In genomic region chr5:124814797-124815196, GRCm38 (mm10) we compare ENCODE assay signal across 19 mouse cellular contexts. TPM values are rescaled to one million over a fixed set of nuclear protein-coding genes. Genes with fewer than 3 reads are reported as not detected.
DNase-seq lines count a peak whose midpoint lies in the region; ATAC-seq and TF ChIP-seq lines count a peak whose summit lies in the region.
"Had no signal": no experiment of that assay in that cellular context is flagged by ENCODE, and none has a peak within 500 bp of the region (broad histone marks: within the 10 kb centered on the region; RNA-seq: fewer than 3 reads in every experiment).

No protein-coding gene starts in this region.

- H3K4me3 ChIP-seq in hindbrain, postnatal 0 days (ENCODE audit: low read length) = no peak overlapping the region
- no peak overlapping the region for H3K4me3 ChIP-seq in hindbrain, embryonic 14.5 days (replicated peaks; ENCODE audit: low read length)
- H3K4me3 ChIP-seq in forebrain, postnatal 0 days (ENCODE audit: low read depth, low read length) = no peak overlapping the region
- H3K4me3 ChIP-seq: hindbrain, embryonic 15.5 days; neural tube, embryonic 12.5 days had no signal

- DNase-seq in hindbrain, postnatal 0 days (ENCODE audit: low spot score) = peak; percentile 46
- DNase-seq in hindbrain, embryonic 14.5 days (ENCODE audit: low spot score) = no peak
- peak; percentile 23 for DNase-seq in 3T3-L1 (ENCODE audit: low read depth, low spot score)
- DNase-seq in cerebellum, postnatal 25 days = peak; percentile 89 to 90
- DNase-seq in adrenal gland, postnatal 36 days = no peak
- DNase-seq in forebrain, postnatal 0 days = no peak
- DNase-seq in thymus, postnatal 10 days (ENCODE audit: low spot score in 2 of 2) = no peak
- DNase-seq: embryo, embryonic 11 days; kidney, adult 8-10 months; lung, postnatal 4 days; midbrain, embryonic 14.5 days; retina, postnatal 1 day; thymus, postnatal 25 days had no signal

- H3K4me2 ChIP-seq in hindbrain, postnatal 0 days (ENCODE audit: low read depth, low read length) = no peak overlapping the region
- no peak overlapping the region for H3K4me2 ChIP-seq in hindbrain, embryonic 14.5 days (replicated peaks)
- no peak overlapping the region for H3K4me2 ChIP-seq in forebrain, postnatal 0 days (ENCODE audit: low read depth)
- H3K4me2 ChIP-seq: hindbrain, embryonic 15.5 days; neural tube, embryonic 12.5 days had no signal

- no peak overlapping the region for H3K27ac ChIP-seq in hindbrain, postnatal 0 days
- no peak overlapping the region for H3K27ac ChIP-seq in hindbrain, embryonic 14.5 days
- no peak overlapping the region for H3K27ac ChIP-seq in forebrain, postnatal 0 days (ENCODE audit: low read depth, low read length)
- H3K27ac ChIP-seq: hindbrain, embryonic 15.5 days; liver, embryonic 14.5 days; neural tube, embryonic 12.5 days had no signal

- no peaks in the 10 kb centered on the region for H3K9me3 ChIP-seq in hindbrain, postnatal 0 days (ENCODE audit: low read length)
- no peaks in the 10 kb centered on the region for H3K9me3 ChIP-seq in hindbrain, embryonic 14.5 days (ENCODE audit: control insufficient read depth, low read length)
- H3K9me3 ChIP-seq in forebrain, postnatal 0 days (ENCODE audit: low read length) = 0 out of 2 replicates have a peak, but pooled peaks cover 2% of the 10 kb centered on the region
- H3K9me3 ChIP-seq: hindbrain, embryonic 15.5 days had no signal

- WGBS in hindbrain, postnatal 0 days = 43% methylated on average over 5 of the region's 5 CpGs
- WGBS in hindbrain, embryonic 14.5 days = 65% methylated on average over 5 of the region's 5 CpGs
- WGBS in forebrain, postnatal 0 days = 61% methylated on average over 5 of the region's 5 CpGs

- ATAC-seq in hindbrain, postnatal 0 days = peak; percentile 73; the same call in 1 of the 2 replicates
- ATAC-seq in hindbrain, embryonic 14.5 days (ENCODE audit: low FRiP score) = no peak
- ATAC-seq in cerebellum, adult (ENCODE audit: insufficient number of reproducible peaks, low FRiP score, low TSS enrichment) = peak; percentile 92
- no peak for ATAC-seq in forebrain, postnatal 0 days
- ATAC-seq: activated CD4-positive, CD25-positive, alpha-beta regulatory T cell, adult 4 months had no signal

- no peaks in the 10 kb centered on the region for H3K4me1 ChIP-seq in hindbrain, postnatal 0 days (ENCODE audit: insufficient read depth, low read length)
- no peaks in the 10 kb centered on the region for H3K4me1 ChIP-seq in hindbrain, embryonic 14.5 days (replicated peaks; ENCODE audit: control insufficient read depth, insufficient read depth, low read length)
- no peaks in the 10 kb centered on the region for H3K4me1 ChIP-seq in forebrain, postnatal 0 days (ENCODE audit: insufficient read depth)
- H3K4me1 ChIP-seq: hindbrain, embryonic 15.5 days; neural tube, embryonic 12.5 days had no signal

- no peak overlapping the region for H3K9ac ChIP-seq in hindbrain, postnatal 0 days (replicated peaks; ENCODE audit: low read length)
- no peak overlapping the region for H3K9ac ChIP-seq in hindbrain, embryonic 14.5 days
- no peak overlapping the region for H3K9ac ChIP-seq in forebrain, postnatal 0 days
- H3K9ac ChIP-seq: hindbrain, embryonic 15.5 days; liver, embryonic 14.5 days; neural tube, embryonic 12.5 days had no signal

- TF ChIP-seq CTCF in hindbrain, postnatal 0 days (IDR thresholded peaks at IDR 0.05; ENCODE audit: low read depth) = no peak
- TF ChIP-seq CTCF in forebrain, postnatal 0 days (IDR thresholded peaks at IDR 0.05; ENCODE audit: low read depth) = no peak

- no peaks in the 10 kb centered on the region for H3K27me3 ChIP-seq in hindbrain, postnatal 0 days (ENCODE audit: insufficient read depth, low read length)
- no peaks in the 10 kb centered on the region for H3K27me3 ChIP-seq in hindbrain, embryonic 14.5 days (ENCODE audit: control insufficient read depth, insufficient read depth, low read length)
- no peaks in the 10 kb centered on the region for H3K27me3 ChIP-seq in forebrain, postnatal 0 days (ENCODE audit: insufficient read depth, low read length)
- H3K27me3 ChIP-seq: hindbrain, embryonic 15.5 days; neural tube, embryonic 12.5 days had no signal

- no peaks in the 10 kb centered on the region for H3K36me3 ChIP-seq in hindbrain, postnatal 0 days (ENCODE audit: insufficient read depth, low read length)
- no peaks in the 10 kb centered on the region for H3K36me3 ChIP-seq in hindbrain, embryonic 14.5 days (replicated peaks; ENCODE audit: control insufficient read depth, insufficient read depth)
- H3K36me3 ChIP-seq in forebrain, postnatal 0 days (ENCODE audit: insufficient read depth) = no peaks in the 10 kb centered on the region
- H3K36me3 ChIP-seq: G1E; hindbrain, embryonic 15.5 days; neural tube, embryonic 12.5 days had no signal

RNA-seq across cellular contexts. Expression of gene Ccdc92, which starts 47.4 kb away (rescaled TPM):
- 43.2 and 48.5 TPM in 2 replicates for total RNA-seq in hindbrain, postnatal 0 days (2014; rRNA removed)
- polyA plus RNA-seq in hindbrain, postnatal 0 days (2015; fragmentation: Nextera tagmentation; extraction: Ambion mirVana) = 43.7 and 49.4 TPM in 2 replicates
- 39.4 and 45.2 TPM in 2 replicates for polyA plus RNA-seq in hindbrain, embryonic 14.5 days (2014; fragmentation: Nextera tagmentation; extraction: Ambion mirVana)
- 1 to 10 TPM; 5.5 to 5.8 TPM for total RNA-seq in adrenal gland, postnatal 36 days (2021)
- total RNA-seq in forebrain, postnatal 0 days (2014; rRNA removed) = 23.7 and 26.1 TPM in 2 replicates
- polyA plus RNA-seq in forebrain, postnatal 0 days (2015; fragmentation: Nextera tagmentation; extraction: Ambion mirVana) = 38.2 and 45.4 TPM in 2 replicates

RNA-seq across cellular contexts. Expression of gene Zfp664, which starts 47.7 kb away (rescaled TPM):
- 42.5 and 44.7 TPM in 2 replicates for total RNA-seq in hindbrain, postnatal 0 days (2014; rRNA removed)
- polyA plus RNA-seq in hindbrain, postnatal 0 days (2015; fragmentation: Nextera tagmentation; extraction: Ambion mirVana) = 63.6 and 68.9 TPM in 2 replicates
- polyA plus RNA-seq in hindbrain, embryonic 14.5 days (2014; fragmentation: Nextera tagmentation; extraction: Ambion mirVana) = 76.3 and 76.8 TPM in 2 replicates
- total RNA-seq in adrenal gland, postnatal 36 days (2021) = 10 to 100 TPM; 55.2 to 58.6 TPM
- total RNA-seq in forebrain, postnatal 0 days (2014; rRNA removed) = 27.5 and 27.6 TPM in 2 replicates
- 35.6 and 52.7 TPM in 2 replicates for polyA plus RNA-seq in forebrain, postnatal 0 days (2015; fragmentation: Nextera tagmentation; extraction: Ambion mirVana)

Comparison
In these comparisons a context has a peak if more than half of its experiments do, and no peak if none do; other contexts are left out.
1. ATAC-seq: peak in hindbrain, postnatal 0 days (single experiment) and cerebellum, adult (single experiment); none in hindbrain, embryonic 14.5 days (single experiment) and forebrain, postnatal 0 days (single experiment).
2. DNase-seq: peak in hindbrain, postnatal 0 days (single experiment), 3T3-L1 (single experiment) and cerebellum, postnatal 25 days (2 of 2); none in hindbrain, embryonic 14.5 days (single experiment), adrenal gland, postnatal 36 days (0 of 2), forebrain, postnatal 0 days (single experiment) and thymus, postnatal 10 days (0 of 2).